Mouse (Mus musculus): ENCODE results near the gene Lrch1.

GRCm38 (mm10) chr14:74940741-74941140 lies 6.9 kb downstream of the Lrch1 start:
- TF ChIP-seq CTCF (conservative IDR thresholded peaks at IDR 0.05; ENCODE audit: insufficient read depth, insufficient read length, low read depth, low read length) (no peak), POLR2A (IDR thresholded peaks at IDR 0.05; ENCODE audit: low read depth, low read length) (no peak)
